Mouse (Mus musculus): ENCODE data around the gene Med12l.

Med12l gene

GRCm38 (mm10) chr3:59005271-59005995 lies at the start of gene Med12l:
Med12l (plus strand) TSS chr3:59005825.
- DNase-seq = peak; percentile 36

- no peak for DNase-seq
These were observed 44.5 kb upstream of the Med12l start for GRCm38 (mm10) chr3:58961166-58961565.

GRCm38 (mm10) chr3:58977413-58977812 lies 28.2 kb upstream of the Med12l start:
- no peak for DNase-seq

GRCm38 (mm10) chr3:58977906-58978622 lies 27.6 kb upstream of the Med12l start:
- no peak for DNase-seq

- DNase-seq = no peak
These were observed 25.0 kb upstream of the Med12l start for GRCm38 (mm10) chr3:58980579-58980978.

GRCm38 (mm10) chr3:58982896-58983837 lies 22.5 kb upstream of the Med12l start:
- DNase-seq = peak; percentile 15

- no peak for DNase-seq
These were observed 21.6 kb upstream of the Med12l start for GRCm38 (mm10) chr3:58983838-58984598.

GRCm38 (mm10) chr3:58985816-58986215 lies 19.8 kb upstream of the Med12l start:
- DNase-seq = no peak

- DNase-seq = no peak
These were observed 16.3 kb upstream of the Med12l start for GRCm38 (mm10) chr3:58989374-58989773.

- no peak for DNase-seq
These were observed 15.1 kb upstream of the Med12l start for GRCm38 (mm10) chr3:58990556-58990955.

GRCm38 (mm10) chr3:58992122-58992521 lies 13.5 kb upstream of the Med12l start:
- no peak for DNase-seq

GRCm38 (mm10) chr3:58993619-58994018 lies 12.0 kb upstream of the Med12l start:
- DNase-seq = no peak

- DNase-seq = no peak
These were observed 1.9 kb upstream of the Med12l start for GRCm38 (mm10) chr3:59003756-59004155.

- peak; percentile 30 for DNase-seq
These were observed 538 bp downstream of the Med12l start for GRCm38 (mm10) chr3:59005996-59006730.

- DNase-seq = peak; percentile 42
These were observed 1.3 kb downstream of the Med12l start for GRCm38 (mm10) chr3:59006731-59007441.

- no peak for DNase-seq
These were observed 4.7 kb downstream of the Med12l start for GRCm38 (mm10) chr3:59010276-59010675.

- no peak for DNase-seq
These were observed 10.2 kb downstream of the Med12l start for GRCm38 (mm10) chr3:59015698-59016412.

- DNase-seq = no peak
These were observed 10.9 kb downstream of the Med12l start for GRCm38 (mm10) chr3:59016501-59016900.

- no peak for DNase-seq
These were observed 15.6 kb downstream of the Med12l start for GRCm38 (mm10) chr3:59021236-59021635.

- no peak for DNase-seq
These were observed 16.6 kb downstream of the Med12l start for GRCm38 (mm10) chr3:59022251-59022650.

All from kidney, adult 11 months (tissue).